Mouse (Mus musculus): ENCODE results near the gene Tom1l2. TPM values are rescaled to one million over a fixed set of nuclear protein-coding genes. Genes with fewer than 3 reads are reported as not detected.

The Tom1l2 gene
- total and polyA plus RNA-seq, 3 experiments: 4.8 to 10.4 (median 10.4) TPM

DNA sequence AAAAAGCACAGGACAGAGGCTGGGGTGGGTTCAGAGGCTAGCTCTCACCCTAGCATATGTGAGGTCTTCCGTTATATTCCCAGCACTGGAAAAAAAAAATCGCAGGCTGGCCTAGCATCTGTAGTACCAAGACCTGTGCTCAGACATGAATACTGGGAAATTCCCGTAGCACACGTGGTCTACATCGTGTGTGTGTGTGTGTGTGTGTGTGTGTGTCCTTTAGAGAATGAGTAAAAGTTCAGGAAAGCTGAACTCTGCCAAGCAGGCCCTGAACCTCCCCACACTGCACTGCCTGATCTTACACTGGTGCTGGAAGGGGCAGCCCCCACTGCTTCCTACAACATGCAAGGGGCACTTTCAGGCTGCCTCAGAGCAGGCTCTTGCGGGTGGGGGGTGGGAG lies 21.8 kb upstream of the Tom1l2 start:
- no peak overlapping the region for H3K4me3 ChIP-seq (replicated peaks in 1 of 3; ENCODE audit: low read depth in 2 of 3, low read length in 2 of 3, poor library complexity in 1 of 3)
- H3K9ac ChIP-seq (ENCODE audit: insufficient read depth, low read depth): peak overlapping the region; percentile 3; the same call in 1 of the 2 replicates
- peak; percentile 65 for DNase-seq (ENCODE audit: extremely low read depth)
- peaks cover 17 to 23% of the 10 kb centered on the region in 2 experiments for H3K4me1 ChIP-seq (ENCODE audit: control insufficient read depth in 1 of 2, insufficient read depth in 2 of 2)
- in situ Hi-C loops (cut with MboI; ENCODE audit: low pct_ligation_motif_present, low pct_unique_long_range_greater_than_20kb, low sequenced_read_pairs): no loop called here
- H3K27ac ChIP-seq (ENCODE audit: insufficient read depth, low read depth): no peak overlapping the region
- no peaks in the 10 kb centered on the region for H3K9me3 ChIP-seq (replicated peaks; ENCODE audit: low read length)
- dilution Hi-C loops (cut with MboI; ENCODE audit: extremely low pct_ligation_motif_present, extremely low pct_unique_long_range_greater_than_20kb, low sequenced_read_pairs): no loop called here
- H3K36me3 ChIP-seq (replicated peaks in 1 of 2; ENCODE audit: control insufficient read depth in 1 of 2, insufficient read depth in 1 of 2, low read length in 1 of 2): no peaks in the 10 kb centered on the region
- H3K4me2 ChIP-seq (ENCODE audit: insufficient read depth, low read depth, poor library complexity, severe bottlenecking): no peak overlapping the region
- no peaks in the 10 kb centered on the region for H3K27me3 ChIP-seq (replicated peaks)
- no peaks in the 10 kb centered on the region for H3K79me2 ChIP-seq (replicated peaks; ENCODE audit: control insufficient read depth, extremely low read depth, insufficient read depth, poor library complexity, severe bottlenecking)
- TF ChIP-seq TCF12 (IDR thresholded peaks at IDR 0.05; ENCODE audit: low read depth, low read length) (no peak), ZKSCAN1 (IDR thresholded peaks at IDR 0.05; ENCODE audit: borderline replicate concordance, low read depth, low read length) (no peak), ELF1 (IDR thresholded peaks at IDR 0.05; ENCODE audit: low read depth, low read length) (0 out of 2 replicates have a peak, but pooled peaks have one; percentile 35), ZNF384 (IDR thresholded peaks at IDR 0.05; ENCODE audit: low read depth, low read length) (peak; percentile 86), PAX5 (IDR thresholded peaks at IDR 0.05; ENCODE audit: low read length) (no peak), CHD2 (IDR thresholded peaks at IDR 0.05; ENCODE audit: low read length) (no peak), BHLHE40 (IDR thresholded peaks at IDR 0.05; ENCODE audit: low read depth, low read length) (peak; percentile 62; the same call in 1 of the 2 replicates), HCFC1 (IDR thresholded peaks at IDR 0.05; ENCODE audit: low read depth, low read length) (no peak), NELFE (IDR thresholded peaks at IDR 0.05; ENCODE audit: low read depth, low read length) (no peak), CTCF (conservative IDR thresholded peaks at IDR 0.05 in 1 of 2, IDR thresholded peaks at IDR 0.05 in 1 of 2; ENCODE audit: low read depth in 2 of 2, low read length in 2 of 2) (no peak), RCOR1 (conservative IDR thresholded peaks at IDR 0.05; ENCODE audit: low read depth, low read length) (no peak), MAZ (IDR thresholded peaks at IDR 0.05; ENCODE audit: low read depth, low read length) (no peak), ZMIZ1 (IDR thresholded peaks at IDR 0.05; ENCODE audit: low read depth, low read length) (0 out of 2 replicates have a peak, but pooled peaks have one; percentile 23), ZC3H11A (IDR thresholded peaks at IDR 0.05; ENCODE audit: low read depth, low read length) (no peak), JUN (IDR thresholded peaks at IDR 0.05; ENCODE audit: insufficient read depth, low read depth, low read length) (no peak), JUND (conservative IDR thresholded peaks at IDR 0.05; ENCODE audit: low read depth, low read length) (no peak), IRF4 (IDR thresholded peaks at IDR 0.05; ENCODE audit: low read depth, low read length) (peak; percentile 40; the same call in 1 of the 2 replicates), ETS1 (conservative IDR thresholded peaks at IDR 0.05; ENCODE audit: low read depth, low read length) (0 out of 2 replicates have a peak, but pooled peaks have one; percentile 5), CHD1 (IDR thresholded peaks at IDR 0.05; ENCODE audit: low read depth, low read length) (0 out of 2 replicates have a peak, but pooled peaks have one; percentile 21), MAX (IDR thresholded peaks at IDR 0.05; ENCODE audit: low read length) (peak; percentile 95), KAT2A (IDR thresholded peaks at IDR 0.05; ENCODE audit: insufficient replicate concordance, low read length) (no peak), UBTF (IDR thresholded peaks at IDR 0.05; ENCODE audit: low read depth, low read length) (no peak), USF2 (conservative IDR thresholded peaks at IDR 0.05; ENCODE audit: low read depth, low read length) (peak; percentile 69), TBP (conservative IDR thresholded peaks at IDR 0.05; ENCODE audit: low read depth, low read length) (no peak), POLR2A (IDR thresholded peaks at IDR 0.05; ENCODE audit: low read depth, low read length) (peak; percentile 50; the same call in 1 of the 2 replicates), EP300 (IDR thresholded peaks at IDR 0.05; ENCODE audit: low read length) (peak; percentile 54; the same call in 1 of the 2 replicates), SMC3 (IDR thresholded peaks at IDR 0.05; ENCODE audit: low read depth, low read length) (no peak), RAD21 (IDR thresholded peaks at IDR 0.05; ENCODE audit: low read depth, low read length) (no peak), GABPA (IDR thresholded peaks at IDR 0.05; ENCODE audit: insufficient replicate concordance, low read depth, low read length) (no peak), SIN3A (IDR thresholded peaks at IDR 0.05; ENCODE audit: low read length) (peak; percentile 25; the same call in 1 of the 2 replicates), E2F4 (IDR thresholded peaks at IDR 0.05; ENCODE audit: insufficient replicate concordance, low read depth, low read length) (no peak), USF1 (IDR thresholded peaks at IDR 0.05; ENCODE audit: low read depth, low read length) (peak; percentile 85), POLR2AphosphoS2 (IDR thresholded peaks at IDR 0.05; ENCODE audit: low read depth, low read length) (no peak), MEF2A (IDR thresholded peaks at IDR 0.05; ENCODE audit: borderline replicate concordance, low read depth, low read length) (peak; percentile 61), MXI1 (IDR thresholded peaks at IDR 0.05; ENCODE audit: low read depth, low read length) (no peak), NRF1 (IDR thresholded peaks at IDR 0.05; ENCODE audit: low read depth, low read length) (no peak), MAFK (IDR thresholded peaks at IDR 0.05; ENCODE audit: insufficient replicate concordance, low read length) (no peak), MYC (IDR thresholded peaks at IDR 0.05; ENCODE audit: low read depth, low read length) (peak; percentile 84)
